Comparison of ENCODE assay signal across 7 mouse cellular contexts in genomic region chr5:148399660-148400443, GRCm38 (mm10). TPM values are rescaled to one million over a fixed set of nuclear protein-coding genes. Genes with fewer than 3 reads are reported as not detected.
A peak's percentile ranks its signal among the peaks of the same experiment; 100 is the strongest.
DNase-seq lines count a peak whose midpoint lies in the region; ATAC-seq lines count a peak whose summit lies in the region.

TSS of gene Slc7a1 (minus strand) at chr5:148399904.

- peak within 1 kb of the TSS; percentile 90 for H3K4me3 ChIP-seq in intestine, embryonic 16.5 days (ENCODE audit: low read length)
- H3K4me3 ChIP-seq in midbrain, embryonic 11.5 days (ENCODE audit: low read depth, low read length) = peak within 1 kb of the TSS; percentile 78

- H3K9ac ChIP-seq in intestine, embryonic 16.5 days (ENCODE audit: low read depth, low read length) = peak within 1 kb of the TSS; percentile 89
- H3K9ac ChIP-seq in midbrain, embryonic 11.5 days (ENCODE audit: low read length) = peak within 1 kb of the TSS; percentile 82

- peak; percentile 97 for ATAC-seq in intestine, embryonic 16.5 days
- ATAC-seq in midbrain, embryonic 11.5 days (ENCODE audit: low FRiP score) = peak; percentile 90

- H3K27me3 ChIP-seq in intestine, embryonic 16.5 days (replicated peaks; ENCODE audit: control insufficient read depth, insufficient read depth, low read length) = no peaks in the 10 kb centered on the region
- no peaks in the 10 kb centered on the region; the same call in 1 of the 2 replicates for H3K27me3 ChIP-seq in midbrain, embryonic 11.5 days (ENCODE audit: control insufficient read depth, insufficient read depth, low read length)

- H3K36me3 ChIP-seq in intestine, embryonic 16.5 days (ENCODE audit: control insufficient read depth, insufficient read depth, low read length) = peaks cover 1% of the 10 kb centered on the region; the same call in 1 of the 2 replicates
- H3K36me3 ChIP-seq in midbrain, embryonic 11.5 days (ENCODE audit: control insufficient read depth, insufficient read depth, low read length) = no peaks in the 10 kb centered on the region

- no peaks in the 10 kb centered on the region for H3K9me3 ChIP-seq in intestine, embryonic 16.5 days (ENCODE audit: control insufficient read depth, low read length)
- H3K9me3 ChIP-seq in midbrain, embryonic 11.5 days (ENCODE audit: control insufficient read depth, low read length) = no peaks in the 10 kb centered on the region

- peak within 1 kb of the TSS; percentile 88 for H3K4me2 ChIP-seq in intestine, embryonic 16.5 days (ENCODE audit: low read depth, low read length)
- peak within 1 kb of the TSS; percentile 100 for H3K4me2 ChIP-seq in midbrain, embryonic 11.5 days

- H3K27ac ChIP-seq in intestine, embryonic 16.5 days (ENCODE audit: low read length) = peak within 1 kb of the TSS; percentile 78
- no peak within 1 kb of the TSS for H3K27ac ChIP-seq in midbrain, embryonic 11.5 days (ENCODE audit: low read depth, low read length)

- DNase-seq in adrenal gland, adult 18-20 months (ENCODE audit: low spot score in 2 of 2) = peak; percentile 92
- peak; percentile 90 for DNase-seq in embryo, embryonic 11 days
- DNase-seq in gastrocnemius, postnatal 36 days = peak; percentile 80 to 88
- peak; percentile 90 to 92 for DNase-seq in left cerebral cortex, postnatal 36 days (ENCODE audit: low spot score in 2 of 2)
- DNase-seq in midbrain, embryonic 11.5 days (ENCODE audit: low spot score, missing footprints) = peak; percentile 97
- peak; percentile 67 for DNase-seq in skeletal muscle tissue, adult 2 months (ENCODE audit: low read depth, low spot score)

- WGBS in intestine, embryonic 16.5 days = 1% methylated on average over 52 of the region's 52 CpGs
- 3% methylated on average over 49 of the region's 52 CpGs for WGBS in midbrain, embryonic 11.5 days

- intact Hi-C loops in gastrocnemius, postnatal 36 days (cut with DNase I) = no loop called here
- intact Hi-C loops in left cerebral cortex, postnatal 36 days (cut with DNase I) = loop anchor here (5.0 kb wide), 2 partner anchors 52 to 152 kb away; partner anchors contain the start of gene Ubl3

- H3K4me1 ChIP-seq in intestine, embryonic 16.5 days (ENCODE audit: control insufficient read depth, insufficient read depth, low read length) = peaks cover 10% of the 10 kb centered on the region; the same call in 1 of the 2 replicates
- H3K4me1 ChIP-seq in midbrain, embryonic 11.5 days (ENCODE audit: control insufficient read depth, insufficient read depth, low read length) = peaks cover 5% of the 10 kb centered on the region

RNA-seq across cellular contexts. Expression of gene Slc7a1, which starts in this region (rescaled TPM):
- 10 to 100 TPM; 87.0 to 94.9 TPM for total RNA-seq in adrenal gland, adult 18-20 months (2021)
- 1 to 10 TPM; 1.9 to 2.8 TPM for total RNA-seq in gastrocnemius, postnatal 36 days (2021)
- 20.0 and 22.5 TPM in 2 replicates for polyA plus RNA-seq in intestine, embryonic 16.5 days (2015; fragmentation: Nextera tagmentation; extraction: Ambion mirVana)
- total RNA-seq in left cerebral cortex, postnatal 36 days (2021) = 10 to 100 TPM; 28.1 to 28.5 TPM
- polyA plus RNA-seq in midbrain, embryonic 11.5 days (2014; fragmentation: Nextera tagmentation; extraction: Ambion mirVana) = 18.3 and 20.6 TPM in 2 replicates

Comparison
In these comparisons a context has a peak if more than half of its experiments do, and no peak if none do; other contexts are left out.
1. RNA of gene Slc7a1 (total RNA-seq): 87.0 to 94.9 TPM in adrenal gland, adult 18-20 months and 28.1 to 28.5 TPM in left cerebral cortex, postnatal 36 days; 1.9 to 2.8 TPM in gastrocnemius, postnatal 36 days; every median in the first group is over 4 times any median in the second.
2. Peak in every context shown above with its lines, with median percentiles within 50 percentile points of each other: DNase-seq.